Mouse (Mus musculus) small intestine, adult 2 months (tissue): Measurements from ENCODE around the gene Nxph4. TPM values are rescaled to one million over a fixed set of nuclear protein-coding genes. Genes with fewer than 3 reads are reported as not detected.

Experiments
- H3K27ac ChIP-seq: fragments of 200-500 bp; 2 replicates; pipeline ENCODE4 v1.5.1; 2012; ENCODE audit warnings: low read depth, low read length, control low read depth, inconsistent platforms; ENCODE audit not compliant: insufficient read depth
- H3K27me3 ChIP-seq: fragments of 200-500 bp; 2 replicates; pipeline ENCODE4 v1.6.1; 2012; ENCODE audit warnings: mild to moderate bottlenecking, moderate library complexity, low read length, inconsistent platforms; ENCODE audit not compliant: control insufficient read depth, insufficient read depth
- H3K36me3 ChIP-seq: fragments of 200-500 bp; 2 replicates; pipeline ENCODE4 v1.6.1; 2012; ENCODE audit warnings: mild to moderate bottlenecking, low read length, control low read depth, inconsistent platforms; ENCODE audit not compliant: control insufficient read depth, insufficient read depth
- H3K4me1 ChIP-seq: fragments of 200-500 bp; 2 replicates; pipeline ENCODE4 v1.6.1; 2012; ENCODE audit warnings: low read length, inconsistent platforms, mixed read lengths; ENCODE audit not compliant: control insufficient read depth, insufficient read depth, insufficient read length
- H3K4me3 ChIP-seq: fragments of 200-500 bp; 2 replicates; pipeline ENCODE4 v1.5.1; 2012; ENCODE audit warnings: low read depth, mild to moderate bottlenecking, control low read depth, inconsistent platforms, low read length, moderate library complexity
- CTCF ChIP-seq: fragments of 200-500 bp; IDR thresholded peaks from 2 replicates; pipeline ENCODE4 v1.5.1; 2012; ENCODE audit warnings: low read depth, mild to moderate bottlenecking, control low read depth, inconsistent platforms, low read length, moderate library complexity, mixed read lengths; ENCODE audit not compliant: insufficient replicate concordance, insufficient read length; ENCODE audit errors: extremely low read depth
- POLR2A ChIP-seq: fragments of 200-500 bp; IDR thresholded peaks from 2 replicates; pipeline ENCODE4 v1.6.1; 2012; ENCODE audit warnings: low read depth, mild to moderate bottlenecking, control low read depth, inconsistent platforms, low read length, moderate library complexity
- WGBS: fragments of 180-500 bp; shearing (Covaris S2); methylation state at CpG from one replicate; pipeline ENCODE4 v1.1.7; 2018; 5-methylcytosine and 5-hydroxymethylcytosine counted together
- polyA plus RNA-seq: library from polyadenylated mRNA; depleted of rRNA; stranded (reverse); fragments of >200 nt; gene quantifications from 2 replicates; pipeline ENCODE4 v1.2.3, GENCODE M21; 2012; rRNA removed

The Nxph4 gene
- 0.32 and 0.41 TPM in 2 replicates for polyA plus RNA-seq

DNA sequence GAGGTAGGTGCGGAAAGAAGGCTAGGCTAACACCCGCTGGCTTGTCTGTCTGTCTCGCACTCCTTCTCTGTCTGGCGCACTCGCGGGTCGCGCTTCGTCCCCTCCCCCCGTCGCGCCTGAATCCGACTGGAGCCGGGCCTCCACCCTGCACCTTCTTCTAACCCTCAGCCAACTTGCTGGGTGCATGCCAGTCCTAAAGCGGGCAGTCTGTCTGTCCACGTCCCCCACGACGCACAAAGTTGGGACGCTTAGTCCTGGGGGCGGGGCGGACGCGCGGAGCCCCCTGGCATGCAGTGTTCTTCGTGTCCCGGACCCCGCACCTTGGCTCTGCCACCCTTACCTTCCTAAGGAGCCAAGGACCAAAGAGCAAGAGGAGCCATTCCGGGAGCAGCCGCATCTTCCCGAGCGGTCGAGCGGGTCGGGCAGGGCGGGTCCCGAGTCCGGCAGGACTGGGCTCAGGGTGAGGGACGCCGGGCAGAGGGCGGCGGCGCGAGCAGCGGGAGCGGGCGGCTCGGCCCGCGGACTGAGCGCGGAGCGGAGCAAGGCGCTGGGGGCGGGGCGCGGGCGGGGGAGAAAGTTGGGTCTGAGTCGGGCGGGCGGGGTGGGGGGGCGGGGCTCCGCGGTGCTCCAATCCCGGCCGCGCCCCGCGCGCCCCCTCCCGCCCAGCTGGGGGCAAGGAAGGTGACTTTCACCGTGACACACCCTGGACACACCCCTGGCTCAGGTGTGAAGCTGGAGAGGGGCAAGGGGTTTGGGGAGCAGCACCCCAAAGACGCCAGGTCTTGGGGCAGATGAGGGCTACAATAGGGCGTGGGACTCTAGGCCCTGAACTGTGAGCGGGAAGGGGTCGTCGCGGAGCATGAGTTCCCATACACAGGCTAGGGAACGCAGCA, at the start of gene Nxph4:
Gene Nxph4, minus strand, starts transcription at position 524 of the 893 bp plus-strand sequence.
- WGBS = under 1% methylated on average over 68 of the region's 78 CpGs

DNA sequence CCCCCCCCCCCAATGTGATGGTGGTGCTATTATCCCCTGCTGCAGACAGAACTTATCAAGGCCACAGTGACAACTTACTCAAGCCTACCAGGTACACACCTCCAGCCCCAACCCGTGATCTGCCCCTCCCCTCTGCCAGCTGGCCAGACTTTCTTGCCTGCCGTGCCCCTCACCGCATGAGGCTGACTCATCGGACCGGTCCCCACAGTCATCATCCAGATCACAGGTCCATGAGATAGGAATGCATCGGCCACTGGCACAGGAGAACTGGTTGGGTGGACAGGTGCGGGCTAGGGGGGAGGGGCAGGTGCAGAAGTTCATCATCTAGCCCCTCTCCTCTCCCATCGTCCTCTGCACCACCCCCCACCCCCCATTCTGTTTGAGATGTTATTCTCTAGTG, 49.3 kb upstream of the Nxph4 start:
- WGBS = 52% methylated on average over 8 of the region's 8 CpGs
- TF ChIP-seq POLR2A (no peak), CTCF (no peak)
- no peaks in the 10 kb centered on the region for H3K27me3 ChIP-seq
- H3K4me1 ChIP-seq = no peaks in the 10 kb centered on the region; the same call in 1 of the 2 replicates
- H3K27ac ChIP-seq = no peak overlapping the region
- H3K36me3 ChIP-seq = peaks cover 58% of the 10 kb centered on the region
- H3K4me3 ChIP-seq = no peak overlapping the region

More for the DNA sequence above, at the start of gene Nxph4:
- peaks cover 62% of the 10 kb centered on the region for H3K27me3 ChIP-seq
- H3K4me1 ChIP-seq = peaks cover 12% of the 10 kb centered on the region
- peak within 1 kb of the TSS; percentile 52 for H3K4me3 ChIP-seq
- no peak for TF ChIP-seq POLR2A
- TF ChIP-seq CTCF = no peak
- peaks cover 5% of the 10 kb centered on the region; the same call in 1 of the 2 replicates for H3K36me3 ChIP-seq
- H3K27ac ChIP-seq = no peak within 1 kb of the TSS

DNA sequence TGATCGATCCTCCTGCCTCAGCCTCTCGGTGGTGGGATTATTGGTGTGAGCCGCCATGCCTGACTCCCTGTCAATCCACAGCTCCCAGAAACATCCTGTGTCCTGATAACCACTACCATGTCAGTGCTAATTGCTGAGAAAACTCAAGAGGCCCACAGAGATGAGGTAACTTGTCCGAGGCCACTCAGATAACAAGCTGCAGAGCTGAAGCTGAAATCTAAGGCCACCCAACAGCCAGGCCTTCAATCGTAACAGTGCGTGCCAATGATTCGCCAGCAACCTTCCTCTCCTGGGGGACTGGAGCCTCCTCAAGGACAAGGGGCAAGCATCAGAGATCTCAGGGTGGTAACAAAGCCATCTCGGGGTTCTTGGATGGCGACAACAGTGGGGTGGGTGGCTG, 46.9 kb upstream of the Nxph4 start:
- WGBS = 92% methylated on average over 9 of the region's 9 CpGs
- Histone ChIP-seq H3K4me3 (no peak overlapping the region), H3K27me3 (no peaks in the 10 kb centered on the region), H3K36me3 (peaks cover 64% of the 10 kb centered on the region), H3K27ac (no peak overlapping the region), H3K4me1 (no peaks in the 10 kb centered on the region)
- TF ChIP-seq CTCF = no peak
- TF ChIP-seq POLR2A = no peak

DNA sequence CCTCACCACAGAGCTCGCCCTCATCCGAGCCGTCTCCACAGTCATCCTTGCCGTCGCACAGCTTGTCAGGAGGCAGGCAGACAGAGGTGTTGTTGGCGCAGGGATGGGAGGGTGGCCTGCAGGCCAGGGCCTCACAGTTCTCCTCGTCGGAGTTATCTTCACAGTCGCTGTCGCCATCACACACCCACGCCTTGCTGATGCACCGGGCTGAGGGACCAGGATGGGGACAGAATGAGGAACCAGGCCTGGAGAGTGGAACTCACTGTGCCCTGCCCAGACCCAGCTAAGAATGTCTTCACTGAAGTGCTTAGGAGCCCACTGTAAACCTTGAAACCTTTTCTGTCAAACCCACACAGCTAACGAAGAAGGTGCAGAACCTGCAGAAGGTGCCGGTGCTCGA, 43.6 kb upstream of the Nxph4 start:
- Histone ChIP-seq H3K27me3 (no peaks in the 10 kb centered on the region), H3K4me1 (no peaks in the 10 kb centered on the region), H3K4me3 (no peak overlapping the region), H3K36me3 (peaks cover 78% of the 10 kb centered on the region), H3K27ac (no peak overlapping the region)
- 94% methylated on average over 15 of the region's 15 CpGs for WGBS
- TF ChIP-seq CTCF = no peak
- TF ChIP-seq POLR2A = no peak

DNA sequence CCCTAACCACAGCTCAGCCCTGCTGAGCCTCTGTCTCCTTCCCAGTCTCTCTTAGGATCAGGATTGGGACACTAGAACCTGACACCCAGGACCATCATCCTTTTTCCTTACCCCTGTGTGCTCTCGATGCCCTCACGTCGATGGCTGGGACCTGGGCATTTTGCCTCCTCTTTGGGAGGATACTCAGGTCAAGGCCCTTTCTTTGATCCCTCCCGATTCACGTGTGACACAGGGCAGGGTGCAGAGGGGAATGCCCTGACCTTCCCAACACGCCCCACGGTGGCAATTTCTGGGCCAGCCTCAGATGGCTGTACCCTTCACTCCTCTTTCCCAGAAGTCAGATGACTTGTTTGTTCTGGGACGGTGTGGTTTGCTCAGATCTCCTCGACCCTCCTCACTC, 42.8 kb upstream of the Nxph4 start:
- Histone ChIP-seq H3K36me3 (peaks cover 81% of the 10 kb centered on the region), H3K27me3 (no peaks in the 10 kb centered on the region)

DNA sequence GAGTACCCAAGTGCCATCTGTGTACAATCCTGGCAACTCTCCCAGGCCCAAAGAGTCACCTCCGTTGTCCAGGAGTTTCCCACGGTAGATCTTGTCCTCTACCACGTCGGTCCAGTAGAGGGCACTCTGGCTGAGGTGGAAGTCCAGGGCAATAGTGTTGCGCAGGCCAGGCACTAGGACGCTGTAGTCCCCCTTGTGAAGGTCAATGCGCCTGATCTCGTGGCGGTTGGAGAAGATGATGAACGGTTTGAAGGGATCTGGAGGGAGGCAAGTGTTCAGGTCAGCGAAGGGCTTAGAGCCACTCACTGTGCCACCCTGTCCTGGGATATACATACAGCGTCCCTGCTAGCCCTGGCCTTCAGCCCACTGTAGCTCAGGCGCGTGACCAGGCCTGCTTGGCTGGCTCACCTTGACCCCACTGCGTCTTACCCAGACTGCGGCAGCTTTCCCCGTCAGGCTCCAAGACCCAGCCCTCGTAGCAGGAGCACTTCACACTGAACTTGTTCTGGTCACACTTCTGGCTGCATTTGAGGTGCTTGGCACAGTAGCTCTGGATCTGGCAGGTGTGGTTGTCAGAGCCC, 42.1 kb upstream of the Nxph4 start:
- Histone ChIP-seq H3K27me3 (no peaks in the 10 kb centered on the region), H3K4me3 (no peak overlapping the region), H3K36me3 (peaks cover 77% of the 10 kb centered on the region), H3K27ac (no peak overlapping the region), H3K4me1 (no peaks in the 10 kb centered on the region)
- peak; percentile 73 for TF ChIP-seq CTCF
- TF ChIP-seq POLR2A = no peak
- 37% methylated on average over 18 of the region's 18 CpGs for WGBS

More for the DNA sequence above, 42.8 kb upstream of the Nxph4 start:
- Histone ChIP-seq H3K27ac (no peak overlapping the region), H3K4me3 (no peak overlapping the region), H3K4me1 (no peaks in the 10 kb centered on the region)
- TF ChIP-seq CTCF = no peak
- no peak for TF ChIP-seq POLR2A
- 82% methylated on average over 9 of the region's 9 CpGs for WGBS

DNA sequence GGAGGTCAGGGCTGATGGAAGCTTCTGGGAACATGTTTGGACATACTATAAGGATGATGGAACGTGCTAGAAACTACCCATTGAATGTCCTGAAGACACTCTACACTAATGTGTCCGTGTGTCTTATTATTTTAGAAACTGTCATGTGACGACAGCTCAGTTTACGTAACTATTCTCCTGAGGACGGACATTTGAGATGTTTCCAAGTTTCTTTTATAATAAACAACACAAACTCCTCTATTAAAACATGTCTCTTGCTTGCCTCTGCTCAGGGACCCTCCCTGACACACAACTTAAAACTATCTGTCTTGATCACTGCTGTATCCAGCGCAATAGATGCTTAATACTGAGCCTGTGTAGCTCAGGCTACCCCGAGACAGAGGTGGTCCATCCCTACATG, 41.4 kb upstream of the Nxph4 start:
- no peak overlapping the region for H3K4me3 ChIP-seq
- no peak overlapping the region for H3K27ac ChIP-seq
- H3K27me3 ChIP-seq = no peaks in the 10 kb centered on the region
- WGBS = 88% methylated on average over 7 of the region's 7 CpGs
- no peaks in the 10 kb centered on the region; the same call in 1 of the 2 replicates for H3K4me1 ChIP-seq
- peaks cover 77% of the 10 kb centered on the region for H3K36me3 ChIP-seq
- TF ChIP-seq CTCF (no peak), POLR2A (no peak)
